Mouse (Mus musculus): Measurements from ENCODE around the gene Dohh.
A peak's percentile ranks its signal among the peaks of the same experiment; 100 is the strongest.

Gene Dohh

DNA sequence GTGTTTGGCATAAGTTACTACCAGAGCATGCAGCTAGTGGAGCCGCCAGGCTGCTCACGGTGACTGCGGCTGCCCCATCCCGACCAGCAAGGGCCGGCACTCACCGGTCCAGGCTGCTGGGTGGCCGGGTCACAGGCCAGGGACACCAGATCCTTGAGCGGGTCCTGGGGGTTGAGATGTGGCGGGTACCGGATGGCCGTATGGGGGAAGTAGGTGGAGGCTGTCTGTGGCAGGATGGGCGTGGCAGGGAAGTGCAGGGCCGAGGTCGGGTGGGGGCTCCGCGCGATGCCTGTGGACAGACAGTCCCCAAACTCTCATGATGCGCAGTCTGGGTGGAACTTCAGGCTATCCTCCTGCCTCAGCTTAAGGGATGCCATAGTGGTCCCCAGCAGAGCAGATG, 20.5 kb downstream of the Dohh start:
- DNase-seq (ENCODE audit: low read depth, low spot score): no peak

DNA sequence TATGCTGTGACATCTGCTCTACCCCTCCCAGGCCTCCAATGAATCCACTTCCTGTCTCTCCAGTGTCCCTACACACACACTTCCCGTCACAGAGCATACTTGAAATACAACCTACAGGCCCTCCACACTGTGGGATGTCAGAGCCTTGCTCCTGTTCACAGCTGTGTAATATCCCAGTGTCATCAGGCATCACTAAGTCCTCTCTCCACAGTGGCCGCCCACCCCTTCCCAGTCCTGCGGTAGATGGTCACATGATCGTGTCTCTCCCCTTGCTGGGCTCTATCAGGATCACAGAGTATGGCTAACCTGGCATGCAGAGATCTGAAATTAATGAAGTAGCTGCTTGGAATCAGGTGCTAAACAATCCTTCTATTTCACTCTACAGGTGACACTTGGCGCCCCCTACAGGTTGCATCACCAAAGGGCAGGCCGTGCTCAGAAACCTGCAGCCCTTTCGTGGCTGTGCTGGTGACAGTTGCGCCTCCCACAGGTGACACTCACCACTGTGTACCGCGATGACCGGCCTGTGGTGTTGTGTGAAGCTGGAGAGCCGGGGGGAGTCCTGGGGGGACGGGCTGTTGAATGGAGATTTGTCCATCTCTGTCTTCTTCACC, 21.5 kb downstream of the Dohh start:
- peak; percentile 57 for DNase-seq (ENCODE audit: low read depth, low spot score)

DNA sequence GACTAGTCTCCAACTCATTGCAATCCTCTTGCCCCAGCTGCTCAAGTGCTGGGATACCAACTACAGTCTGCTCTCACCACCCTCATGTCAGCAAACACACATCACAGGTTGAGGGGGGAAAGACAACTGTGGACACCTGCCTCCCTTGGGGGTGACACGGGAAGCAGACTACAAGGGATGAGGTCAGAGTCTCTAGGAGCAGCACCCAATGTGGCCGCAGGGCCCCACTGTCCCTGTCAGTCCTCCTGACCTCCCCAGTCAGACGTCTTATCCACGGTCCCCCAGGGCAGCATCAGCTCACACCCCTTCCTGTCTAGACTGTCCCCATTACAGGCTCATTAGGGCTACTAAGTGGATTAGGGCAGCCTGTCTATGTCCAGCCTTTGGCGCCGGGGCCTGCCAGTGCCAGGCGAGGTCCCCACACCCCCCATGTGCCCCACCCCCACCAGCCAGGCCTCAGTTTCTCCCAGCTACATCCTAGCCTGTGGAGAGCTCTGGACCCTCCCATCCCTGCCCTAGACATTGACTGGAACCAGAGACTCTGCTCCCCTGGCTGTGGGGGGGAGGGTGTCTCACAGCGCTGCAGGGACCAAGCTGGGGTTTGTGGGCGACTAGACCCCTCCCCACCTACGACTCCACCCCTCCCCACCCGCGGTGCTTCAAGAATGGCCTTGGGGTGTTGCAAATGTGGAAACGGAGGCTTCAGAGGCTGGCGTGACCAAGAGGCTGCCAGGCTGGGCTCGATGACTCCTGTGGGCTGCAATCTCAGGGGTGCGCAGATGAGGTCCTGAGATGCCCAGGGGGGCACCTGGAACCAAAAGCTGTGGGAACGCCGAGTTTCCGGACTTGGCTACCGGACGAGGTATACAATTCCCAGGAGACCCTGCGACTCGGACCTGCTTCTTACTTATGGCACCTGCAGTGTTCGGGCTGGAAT, 22.5 kb downstream of the Dohh start:
- DNase-seq (ENCODE audit: low read depth, low spot score): no peak

- DNase-seq (ENCODE audit: low read depth, low spot score): no peak
Measured at GRCm38 (mm10) chr10:81407539-81408423, 23.6 kb downstream of the Dohh start.

DNA sequence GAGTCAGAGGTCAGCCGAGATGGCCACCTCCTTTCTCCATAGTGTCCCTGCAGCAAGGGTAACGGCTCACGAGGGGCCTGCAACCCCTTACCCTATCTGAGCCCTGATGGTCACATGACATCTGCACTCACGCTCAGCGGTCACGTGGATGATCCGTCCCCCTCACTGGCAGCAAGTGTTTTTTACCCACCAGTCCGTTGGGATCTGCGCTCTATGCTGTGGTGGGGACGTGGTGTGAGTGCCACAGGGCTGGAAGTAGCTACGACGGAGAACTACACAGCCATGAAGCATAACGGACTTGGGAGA, 24.1 kb downstream of the Dohh start:
- DNase-seq (ENCODE audit: low read depth, low spot score): no peak

DNA sequence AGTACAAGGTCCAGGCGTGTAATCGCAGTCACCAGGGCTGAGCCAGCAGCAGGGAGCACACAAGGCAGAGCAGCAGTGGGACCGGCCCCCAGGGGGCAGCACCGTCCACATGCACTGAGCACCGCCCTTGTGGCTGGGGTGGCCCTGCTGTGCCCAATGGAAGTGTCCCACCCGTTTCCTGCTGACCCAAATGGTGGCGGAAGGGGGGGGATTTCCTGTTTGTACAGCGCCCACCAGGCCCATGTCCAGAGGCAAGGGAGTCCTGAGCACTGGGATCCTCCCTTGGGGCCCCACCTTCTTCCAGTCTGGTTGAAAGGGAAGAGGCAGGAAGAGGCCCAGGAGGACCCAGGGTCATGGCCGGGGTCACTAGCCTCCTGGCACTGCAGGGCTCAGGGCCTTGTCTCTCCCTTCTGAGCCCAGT, 24.7 kb downstream of the Dohh start:
- peak; percentile 41 for DNase-seq (ENCODE audit: low read depth, low spot score)

- DNase-seq (ENCODE audit: low read depth, low spot score): no peak
Measured at GRCm38 (mm10) chr10:81409330-81409729, 25.1 kb downstream of the Dohh start.

DNA sequence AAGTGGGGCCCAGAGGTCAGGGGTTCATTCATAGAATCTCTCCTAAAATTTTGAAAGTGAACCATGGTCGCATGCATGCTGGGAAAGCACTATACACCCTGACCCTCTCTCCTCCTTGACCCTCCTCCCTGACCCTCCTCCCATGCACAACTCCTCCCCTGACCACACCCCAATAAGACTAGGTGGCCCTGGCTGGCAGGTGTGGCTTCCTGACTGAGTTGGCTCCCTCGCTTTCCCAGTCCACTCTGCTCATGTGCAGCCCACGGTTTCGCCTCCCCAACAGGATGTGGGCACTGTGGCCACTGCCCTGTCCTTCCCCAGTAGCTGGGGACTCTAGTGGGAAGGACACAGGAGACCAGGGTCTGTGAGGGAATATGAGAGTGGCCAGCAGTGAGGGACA, 26.1 kb downstream of the Dohh start:
- no peak for DNase-seq (ENCODE audit: low read depth, low spot score)

- DNase-seq (ENCODE audit: low read depth, low spot score): no peak
Measured at GRCm38 (mm10) chr10:81410981-81411380, 26.8 kb downstream of the Dohh start.

DNA sequence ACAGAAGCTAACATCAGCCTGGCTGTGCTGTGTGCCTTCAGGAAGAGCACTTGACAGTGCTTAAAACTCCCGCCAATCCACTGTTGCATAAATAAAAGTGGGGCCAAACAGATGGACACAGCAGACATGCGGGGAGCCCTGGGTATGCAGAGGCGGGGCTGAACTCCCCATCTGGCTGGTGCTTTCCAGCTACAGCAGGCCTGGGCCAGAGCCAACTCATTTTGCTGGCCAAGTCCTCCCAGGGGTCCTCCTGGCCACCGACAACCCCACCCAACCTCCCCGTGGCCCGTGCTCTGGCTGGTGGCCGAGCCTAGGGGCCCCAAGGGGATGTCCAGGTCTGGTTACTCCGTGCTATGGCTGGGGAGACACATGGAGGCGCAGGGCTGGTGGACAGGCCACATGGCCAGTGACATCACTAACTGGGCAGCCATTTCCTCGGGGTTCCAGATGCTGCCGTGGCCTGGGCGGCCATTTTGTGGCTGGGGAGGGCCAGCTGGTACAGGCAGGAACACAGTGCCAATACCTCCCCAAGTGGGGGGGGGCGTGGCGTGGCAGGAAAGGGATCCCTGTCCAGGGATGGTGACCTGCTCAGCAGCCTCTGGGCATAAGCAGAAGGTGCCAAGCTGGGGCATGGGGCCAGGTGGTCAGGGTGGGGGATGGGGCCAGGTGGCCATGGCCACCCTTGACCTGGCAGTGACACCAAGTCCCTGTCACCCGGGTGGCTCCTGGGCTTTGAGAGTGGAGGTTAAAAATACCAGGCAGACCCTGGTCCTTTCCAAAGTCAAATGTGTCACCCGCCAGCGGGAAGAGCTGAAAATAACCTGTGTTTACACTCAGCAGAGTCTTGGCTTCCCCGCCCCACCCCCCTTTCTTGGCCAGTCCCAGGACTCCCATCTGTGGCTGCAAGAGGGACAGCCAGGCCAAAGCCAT, 27.5 kb downstream of the Dohh start:
- no peak for DNase-seq (ENCODE audit: low read depth, low spot score)

- DNase-seq (ENCODE audit: low read depth, low spot score): no peak
Measured at GRCm38 (mm10) chr10:81412586-81413309, 28.5 kb downstream of the Dohh start.

DNA sequence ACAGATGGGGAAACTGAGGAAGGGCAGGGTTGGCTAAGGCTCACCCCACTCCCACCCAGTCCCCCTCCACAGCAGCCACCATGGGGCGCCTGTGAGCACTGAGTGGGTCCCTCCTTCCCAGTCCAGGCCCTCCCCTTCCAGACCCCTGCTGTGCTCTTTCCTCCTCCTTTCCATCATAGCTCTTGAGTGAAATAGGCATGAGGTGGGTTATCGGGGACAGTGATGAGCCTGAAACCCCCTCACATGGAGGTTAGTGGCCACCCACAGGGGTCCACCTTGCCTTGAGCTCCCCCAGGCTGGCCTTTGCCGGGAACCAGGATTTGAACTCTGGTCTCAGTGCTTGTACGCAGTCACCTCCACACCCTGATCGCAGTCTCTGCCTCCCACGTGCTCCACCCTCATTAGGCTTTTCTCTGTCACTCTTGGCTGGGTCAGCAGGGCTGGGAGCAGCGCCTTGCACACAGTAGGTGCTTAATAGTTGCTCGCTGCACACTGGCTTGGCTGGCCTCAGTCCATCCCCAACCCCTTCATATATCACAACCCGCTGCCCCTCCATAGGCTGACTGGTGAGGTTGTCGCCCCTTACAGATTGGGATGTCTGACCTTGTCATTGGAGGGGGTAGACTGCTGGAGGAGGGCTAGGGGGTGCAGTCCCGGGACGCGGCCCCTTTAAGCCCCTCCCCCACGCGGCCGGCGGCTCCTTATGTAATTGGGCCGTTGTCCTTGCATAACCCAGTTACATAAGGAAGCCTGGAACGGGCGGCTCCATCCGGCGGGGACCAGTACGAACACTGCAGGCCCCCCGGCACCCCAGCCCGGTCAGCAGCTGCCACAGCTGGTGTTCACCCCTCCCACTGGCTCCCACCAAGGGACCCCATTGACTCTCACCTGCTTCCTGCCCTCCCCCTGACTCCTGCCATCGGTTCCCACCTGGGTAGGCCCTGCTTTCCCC, 29.4 kb downstream of the Dohh start:
- no peak for DNase-seq (ENCODE audit: low read depth, low spot score)

- DNase-seq (ENCODE audit: low read depth, low spot score): no peak
Measured at GRCm38 (mm10) chr10:81414682-81415081, 30.5 kb downstream of the Dohh start.

DNA sequence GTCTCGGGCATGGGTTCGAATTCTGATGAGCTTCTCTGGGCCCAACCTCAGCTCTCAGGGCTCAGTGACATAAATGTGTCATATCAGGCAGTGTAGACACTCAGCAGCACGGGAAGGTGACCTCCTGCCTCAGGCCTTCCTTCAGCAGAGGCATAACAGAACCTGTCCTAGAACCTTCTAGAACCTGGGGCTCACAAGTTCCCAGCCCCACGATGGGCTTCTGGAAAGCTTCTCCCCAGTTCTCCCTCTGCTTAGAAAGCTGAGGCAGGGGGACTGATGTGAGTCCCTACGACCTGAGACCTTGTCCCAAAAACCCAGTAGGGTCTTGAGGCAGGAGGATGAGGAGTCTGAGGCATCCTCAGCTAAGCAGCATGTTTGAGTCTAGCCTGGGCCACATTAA, 30.9 kb downstream of the Dohh start:
- no peak for DNase-seq (ENCODE audit: low read depth, low spot score)

GRCm38 (mm10) chr10:81415549-81416310, 31.5 kb downstream of the Dohh start:
- no peak for DNase-seq (ENCODE audit: low read depth, low spot score)

DNA sequence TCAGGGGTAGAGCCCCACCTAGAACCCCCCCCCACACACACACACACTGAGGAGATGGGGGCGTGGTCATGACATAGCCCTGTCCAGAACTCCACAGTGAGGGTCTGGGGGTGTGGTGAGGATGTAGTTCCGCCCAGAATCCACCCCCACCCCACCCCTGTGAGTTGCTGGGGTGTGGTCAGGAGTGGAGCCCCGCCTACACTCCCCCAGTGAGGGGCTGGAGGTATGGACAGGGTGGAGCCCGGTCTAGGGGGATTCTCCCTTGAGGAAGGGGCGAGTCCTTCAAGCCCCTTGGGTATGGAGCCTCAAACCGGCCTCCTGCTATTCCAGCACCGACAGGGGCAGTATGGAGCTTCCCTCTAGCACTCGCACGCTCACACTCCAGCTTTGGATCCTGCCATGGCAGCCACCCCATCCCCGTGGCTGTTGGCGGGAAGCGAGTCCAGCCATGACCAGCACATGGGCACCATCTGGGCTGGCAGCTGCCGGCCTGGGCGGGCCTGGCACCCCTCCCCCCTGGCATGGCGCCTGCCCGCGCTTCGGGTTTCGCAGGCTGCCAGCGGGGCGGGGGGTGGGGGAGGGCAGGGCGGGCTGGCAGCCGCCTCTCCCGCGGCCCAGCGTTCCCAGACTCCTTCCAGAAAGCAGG, 32.5 kb downstream of the Dohh start:
- DNase-seq (ENCODE audit: low read depth, low spot score): no peak

GRCm38 (mm10) chr10:81417227-81418215, 33.3 kb downstream of the Dohh start:
- no peak for DNase-seq (ENCODE audit: low read depth, low spot score)

All from c-Kit-negative CD71-positive TER-119-positive erythroid progenitor cells, embryonic 14.5 days (primary cell).